Mouse (Mus musculus): ENCODE data around the gene Tfdp1. TPM values are rescaled to one million over a fixed set of nuclear protein-coding genes. Genes with fewer than 3 reads are reported as not detected.

The Tfdp1 gene
- polyA plus RNA-seq, 1 experiment from 2014 or later = 123 TPM

DNA sequence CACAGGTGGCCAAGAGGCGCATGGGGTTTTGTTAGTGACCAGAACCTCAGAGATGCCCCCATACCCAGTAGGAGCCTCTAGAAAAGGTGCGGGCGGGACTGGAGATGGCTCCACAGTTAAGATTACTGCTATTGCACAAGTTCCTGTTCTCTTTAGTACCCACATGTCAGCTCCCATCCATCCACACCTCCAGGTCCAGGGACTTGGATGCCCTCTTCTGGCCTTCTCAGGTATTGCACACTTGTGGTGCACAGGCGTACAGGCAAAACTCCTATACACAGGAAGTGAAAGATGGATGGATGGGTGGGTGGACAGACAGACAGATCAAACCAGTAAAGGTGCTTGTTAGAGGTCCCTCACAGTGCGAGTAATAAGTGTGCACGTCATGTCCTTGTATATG lies 23.3 kb downstream of the Tfdp1 start:
- Histone ChIP-seq H3K9me3 (ENCODE audit: control insufficient read depth, low read length) (no peaks in the 10 kb centered on the region), H3K4me3 (ENCODE audit: low read length) (no peak overlapping the region), H3K4me2 (ENCODE audit: low read depth, low read length) (no peak overlapping the region), H3K27ac (ENCODE audit: low read length) (no peak overlapping the region), H3K27me3 (replicated peaks; ENCODE audit: control insufficient read depth, insufficient read depth, low read length) (no peaks in the 10 kb centered on the region), H3K9ac (ENCODE audit: low read depth, low read length) (no peak overlapping the region), H3K36me3 (ENCODE audit: control insufficient read depth, insufficient read depth, low read length) (peaks cover 37% of the 10 kb centered on the region), H3K4me1 (ENCODE audit: control insufficient read depth, insufficient read depth, low read length) (no peaks in the 10 kb centered on the region)
- 94% methylated on average over 6 of the region's 6 CpGs for WGBS
- ATAC-seq = no peak

DNA sequence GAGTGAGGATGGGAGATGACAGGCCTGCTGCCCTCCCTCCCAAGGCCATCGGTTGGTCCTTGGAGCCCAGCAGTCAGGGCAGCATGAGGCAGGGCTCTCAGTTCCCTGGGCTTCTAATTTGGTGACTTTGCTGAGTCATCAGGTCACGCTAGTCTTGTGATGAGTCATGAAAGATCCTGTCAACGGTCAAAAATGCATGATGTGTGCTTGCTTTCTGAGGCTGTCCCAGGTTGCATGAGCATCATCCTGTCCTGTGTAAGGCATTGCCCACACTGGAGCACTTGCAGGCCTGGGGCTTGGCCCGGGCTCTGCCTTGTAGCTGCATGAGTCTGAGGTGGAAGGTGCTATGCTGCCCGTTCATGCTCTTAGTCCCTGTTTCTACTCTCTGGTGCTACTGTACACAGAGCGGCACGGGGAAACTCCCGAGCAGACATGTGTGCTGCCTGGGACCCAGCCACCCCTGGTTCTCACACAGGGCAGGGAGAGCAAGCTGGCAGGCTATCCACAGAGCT lies 34.7 kb downstream of the Tfdp1 start:
- WGBS = 86% methylated on average over 8 of the region's 8 CpGs
- Histone ChIP-seq H3K27ac (ENCODE audit: low read length) (no peak overlapping the region), H3K4me2 (ENCODE audit: low read depth, low read length) (no peak overlapping the region), H3K4me1 (ENCODE audit: control insufficient read depth, insufficient read depth, low read length) (no peaks in the 10 kb centered on the region), H3K9ac (ENCODE audit: low read depth, low read length) (no peak overlapping the region), H3K4me3 (ENCODE audit: low read length) (no peak overlapping the region), H3K9me3 (ENCODE audit: control insufficient read depth, low read length) (no peaks in the 10 kb centered on the region), H3K27me3 (replicated peaks; ENCODE audit: control insufficient read depth, insufficient read depth, low read length) (no peaks in the 10 kb centered on the region), H3K36me3 (ENCODE audit: control insufficient read depth, insufficient read depth, low read length) (peaks cover 31% of the 10 kb centered on the region)
- ATAC-seq = no peak

DNA sequence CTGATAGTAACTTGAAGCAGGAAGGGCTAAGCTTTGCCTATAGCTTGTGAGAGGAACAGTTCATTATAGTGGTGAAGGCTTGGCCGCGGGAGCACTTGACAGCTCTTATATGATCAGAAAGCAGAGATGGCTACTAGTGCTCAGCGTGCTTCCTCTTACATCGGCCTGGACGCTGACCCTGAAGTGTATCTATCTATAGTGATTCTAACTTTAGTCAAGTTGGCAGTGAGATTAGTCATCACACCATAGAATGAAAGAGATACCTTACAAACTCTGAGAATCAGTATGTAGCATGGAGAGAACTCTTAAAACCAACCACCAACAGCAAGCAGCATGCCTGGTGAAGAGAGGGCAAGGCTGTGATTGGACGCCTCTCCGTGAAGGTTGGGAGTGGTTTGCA lies 43.1 kb downstream of the Tfdp1 start:
- Histone ChIP-seq H3K27me3 (replicated peaks; ENCODE audit: control insufficient read depth, insufficient read depth, low read length) (no peaks in the 10 kb centered on the region), H3K4me3 (ENCODE audit: low read length) (no peak overlapping the region), H3K4me1 (ENCODE audit: control insufficient read depth, insufficient read depth, low read length) (no peaks in the 10 kb centered on the region), H3K9ac (ENCODE audit: low read depth, low read length) (no peak overlapping the region), H3K36me3 (ENCODE audit: control insufficient read depth, insufficient read depth, low read length) (peaks cover 7% of the 10 kb centered on the region; the same call in 1 of the 2 replicates), H3K4me2 (ENCODE audit: low read depth, low read length) (no peak overlapping the region), H3K27ac (ENCODE audit: low read length) (no peak overlapping the region), H3K9me3 (ENCODE audit: control insufficient read depth, low read length) (no peaks in the 10 kb centered on the region)
- WGBS = 86% methylated on average over 7 of the region's 7 CpGs
- ATAC-seq = no peak

DNA sequence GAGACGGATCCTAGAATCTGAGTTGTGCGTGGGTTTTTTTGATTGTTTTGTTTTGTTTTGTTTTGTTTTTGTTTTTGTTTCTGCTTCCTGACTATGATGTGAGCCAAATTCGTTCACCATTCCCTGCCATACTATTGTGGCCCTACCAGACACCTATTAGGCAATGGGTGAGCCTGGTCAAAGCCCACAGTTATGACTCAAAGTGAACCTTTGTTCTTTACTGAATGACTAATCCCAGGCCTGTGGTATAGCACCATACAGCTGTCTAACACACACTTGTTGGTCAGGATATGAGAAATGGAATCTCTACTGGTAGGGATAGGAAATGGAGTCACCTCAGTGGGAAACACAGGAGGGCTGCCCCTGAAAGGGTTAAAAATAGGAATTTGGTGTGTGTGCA lies 44.0 kb downstream of the Tfdp1 start:
- WGBS = 92% methylated on average over 3 of the region's 3 CpGs
- H3K9me3 ChIP-seq (ENCODE audit: control insufficient read depth, low read length) = no peaks in the 10 kb centered on the region
- no peak overlapping the region for H3K4me2 ChIP-seq (ENCODE audit: low read depth, low read length)
- H3K27me3 ChIP-seq (replicated peaks; ENCODE audit: control insufficient read depth, insufficient read depth, low read length) = no peaks in the 10 kb centered on the region
- H3K36me3 ChIP-seq (ENCODE audit: control insufficient read depth, insufficient read depth, low read length) = peaks cover 7% of the 10 kb centered on the region; the same call in 1 of the 2 replicates
- no peak overlapping the region for H3K9ac ChIP-seq (ENCODE audit: low read depth, low read length)
- ATAC-seq = 0 out of 2 replicates have a peak, but pooled peaks have one; percentile 48
- H3K27ac ChIP-seq (ENCODE audit: low read length) = no peak overlapping the region
- no peak overlapping the region for H3K4me3 ChIP-seq (ENCODE audit: low read length)
- no peaks in the 10 kb centered on the region for H3K4me1 ChIP-seq (ENCODE audit: control insufficient read depth, insufficient read depth, low read length)

- no peak for ATAC-seq
- no peaks in the 10 kb centered on the region for H3K4me1 ChIP-seq (ENCODE audit: control insufficient read depth, insufficient read depth, low read length)
- no peak overlapping the region for H3K9ac ChIP-seq (ENCODE audit: low read depth, low read length)
- H3K4me3 ChIP-seq (ENCODE audit: low read length) = no peak overlapping the region
- no peaks in the 10 kb centered on the region for H3K9me3 ChIP-seq (ENCODE audit: control insufficient read depth, low read length)
- no peaks in the 10 kb centered on the region for H3K27me3 ChIP-seq (replicated peaks; ENCODE audit: control insufficient read depth, insufficient read depth, low read length)
- H3K4me2 ChIP-seq (ENCODE audit: low read depth, low read length) = no peak overlapping the region
- peaks cover 7% of the 10 kb centered on the region; the same call in 1 of the 2 replicates for H3K36me3 ChIP-seq (ENCODE audit: control insufficient read depth, insufficient read depth, low read length)
- no peak overlapping the region for H3K27ac ChIP-seq (ENCODE audit: low read length)
- 91% methylated on average over 4 of the region's 4 CpGs for WGBS
Measured at GRCm38 (mm10) chr8:13382999-13383398, 44.4 kb downstream of the Tfdp1 start.

- no peak for ATAC-seq
- WGBS = 71% methylated on average over 13 of the region's 13 CpGs
Measured at GRCm38 (mm10) chr8:13386366-13386765, 47.8 kb downstream of the Tfdp1 start.

DNA sequence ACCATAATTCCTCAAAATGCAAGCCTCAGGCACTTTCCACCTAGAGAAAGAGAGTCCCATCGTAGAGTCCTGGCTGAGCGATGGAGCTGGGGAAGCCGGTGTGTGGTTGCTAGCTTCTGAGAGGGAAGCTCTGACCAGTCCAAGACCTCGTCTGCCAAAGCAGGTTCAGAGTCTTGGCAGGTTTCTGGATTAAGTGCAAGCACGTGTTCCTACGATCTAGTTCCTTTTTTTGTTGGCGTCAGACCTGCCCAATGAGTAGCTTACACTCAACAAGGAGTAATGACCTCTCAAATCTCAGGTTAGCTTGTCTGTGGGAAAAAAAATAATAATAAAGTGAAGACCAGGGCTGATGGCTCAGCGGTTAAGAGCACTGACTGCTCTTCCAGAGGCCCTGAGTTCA lies 49.2 kb downstream of the Tfdp1 start:
- no peaks in the 10 kb centered on the region for H3K4me1 ChIP-seq (ENCODE audit: control insufficient read depth, insufficient read depth, low read length)
- no peak overlapping the region for H3K9ac ChIP-seq (ENCODE audit: low read depth, low read length)
- no peaks in the 10 kb centered on the region for H3K27me3 ChIP-seq (replicated peaks; ENCODE audit: control insufficient read depth, insufficient read depth, low read length)
- H3K4me2 ChIP-seq (ENCODE audit: low read depth, low read length) = no peak overlapping the region
- H3K36me3 ChIP-seq (ENCODE audit: control insufficient read depth, insufficient read depth, low read length) = no peaks in the 10 kb centered on the region
- H3K4me3 ChIP-seq (ENCODE audit: low read length) = no peak overlapping the region
- whole genome bisulfite sequencing = 79% methylated on average over 8 of the region's 8 CpGs
- no peaks in the 10 kb centered on the region for H3K9me3 ChIP-seq (ENCODE audit: control insufficient read depth, low read length)
- ATAC-seq = no peak
- no peak overlapping the region for H3K27ac ChIP-seq (ENCODE audit: low read length)

More at GRCm38 (mm10) chr8:13386366-13386765, 47.8 kb downstream of the Tfdp1 start:
- H3K27me3 ChIP-seq (replicated peaks; ENCODE audit: control insufficient read depth, insufficient read depth, low read length) = no peaks in the 10 kb centered on the region
- H3K4me3 ChIP-seq (ENCODE audit: low read length) = no peak overlapping the region
- H3K4me2 ChIP-seq (ENCODE audit: low read depth, low read length) = no peak overlapping the region
- H3K4me1 ChIP-seq (ENCODE audit: control insufficient read depth, insufficient read depth, low read length) = no peaks in the 10 kb centered on the region
- H3K36me3 ChIP-seq (ENCODE audit: control insufficient read depth, insufficient read depth, low read length) = no peaks in the 10 kb centered on the region
- H3K9me3 ChIP-seq (ENCODE audit: control insufficient read depth, low read length) = no peaks in the 10 kb centered on the region
- H3K9ac ChIP-seq (ENCODE audit: low read depth, low read length) = no peak overlapping the region
- no peak overlapping the region for H3K27ac ChIP-seq (ENCODE audit: low read length)

DNA sequence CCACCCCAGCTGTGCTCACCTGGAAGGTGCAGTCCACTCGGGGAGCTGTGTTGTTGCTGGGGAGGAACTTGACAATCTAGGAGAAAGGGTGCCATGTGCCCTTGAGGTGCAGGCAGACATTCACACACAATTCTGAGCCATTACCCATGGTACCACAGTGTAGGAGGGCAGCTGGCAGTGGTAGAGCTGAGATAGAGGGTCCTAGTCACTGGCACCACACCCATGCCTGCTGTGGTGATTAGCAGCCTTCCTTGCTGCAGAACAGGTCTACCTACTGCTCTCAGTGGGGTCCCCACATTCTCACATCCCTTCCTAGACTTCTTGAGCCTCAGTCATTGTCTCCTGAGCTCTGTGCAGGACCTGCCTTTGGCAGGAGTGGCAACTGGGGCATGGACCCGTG lies 50.2 kb downstream of the Tfdp1 start:
- WGBS = 47% methylated on average over 2 of the region's 2 CpGs
- no peak overlapping the region for H3K9ac ChIP-seq (ENCODE audit: low read depth, low read length)
- no peaks in the 10 kb centered on the region for H3K36me3 ChIP-seq (ENCODE audit: control insufficient read depth, insufficient read depth, low read length)
- ATAC-seq = no peak
- no peak overlapping the region for H3K4me3 ChIP-seq (ENCODE audit: low read length)
- H3K27me3 ChIP-seq (replicated peaks; ENCODE audit: control insufficient read depth, insufficient read depth, low read length) = no peaks in the 10 kb centered on the region
- no peaks in the 10 kb centered on the region for H3K4me1 ChIP-seq (ENCODE audit: control insufficient read depth, insufficient read depth, low read length)
- no peak overlapping the region for H3K4me2 ChIP-seq (ENCODE audit: low read depth, low read length)
- H3K27ac ChIP-seq (ENCODE audit: low read length) = no peak overlapping the region
- no peaks in the 10 kb centered on the region for H3K9me3 ChIP-seq (ENCODE audit: control insufficient read depth, low read length)

DNA sequence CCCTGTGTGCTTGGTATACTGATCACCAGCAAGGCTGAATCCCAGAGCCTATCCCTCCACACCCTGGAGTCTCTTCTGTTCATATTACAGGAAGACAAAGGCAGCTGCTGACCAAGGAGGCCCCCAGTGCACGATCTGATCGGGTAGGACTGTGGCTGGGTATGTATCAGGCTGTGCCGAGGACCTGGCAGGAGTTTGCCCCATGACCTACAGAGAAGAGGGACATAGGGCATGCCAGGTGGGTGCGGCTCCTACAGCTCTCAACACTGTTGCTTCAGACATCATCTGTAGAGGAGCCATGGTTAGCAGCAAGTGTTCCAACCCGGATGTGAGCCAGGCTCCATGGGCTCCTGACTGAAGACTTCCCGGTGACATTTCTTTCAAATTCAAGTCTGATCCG lies 55.3 kb downstream of the Tfdp1 start:
- H3K4me2 ChIP-seq (ENCODE audit: low read depth, low read length) = no peak overlapping the region
- 89% methylated on average over 7 of the region's 7 CpGs for WGBS
- H3K4me1 ChIP-seq (ENCODE audit: control insufficient read depth, insufficient read depth, low read length) = no peaks in the 10 kb centered on the region
- H3K36me3 ChIP-seq (ENCODE audit: control insufficient read depth, insufficient read depth, low read length) = no peaks in the 10 kb centered on the region
- no peak for ATAC-seq
- H3K4me3 ChIP-seq (ENCODE audit: low read length) = no peak overlapping the region
- no peak overlapping the region for H3K9ac ChIP-seq (ENCODE audit: low read depth, low read length)
- no peaks in the 10 kb centered on the region for H3K9me3 ChIP-seq (ENCODE audit: control insufficient read depth, low read length)
- no peaks in the 10 kb centered on the region for H3K27me3 ChIP-seq (replicated peaks; ENCODE audit: control insufficient read depth, insufficient read depth, low read length)
- no peak overlapping the region for H3K27ac ChIP-seq (ENCODE audit: low read length)

DNA sequence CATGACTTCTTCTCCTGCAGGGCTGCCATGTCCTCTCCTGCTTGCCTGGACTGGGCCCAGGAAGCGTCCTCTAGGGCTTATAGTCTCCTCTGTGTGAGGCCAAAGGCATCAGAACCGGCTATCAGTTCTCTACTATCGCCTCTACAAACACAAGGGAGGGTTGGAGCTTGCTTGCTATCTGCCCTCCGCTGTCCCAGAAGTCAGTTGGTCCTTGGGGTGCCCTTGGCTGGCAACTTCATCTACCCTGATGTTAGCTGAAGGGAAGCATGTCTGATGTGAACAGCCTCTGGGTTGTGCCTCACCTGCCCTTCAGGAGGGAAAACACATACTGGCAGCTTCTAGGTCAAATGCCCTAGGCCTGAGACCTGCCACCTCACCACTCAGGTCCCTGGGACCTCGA lies 58.2 kb downstream of the Tfdp1 start, which contains the start of gene Atp4b:
TSS of gene Atp4b (minus strand) at position 101 of the 400 bp plus-strand sequence.
- Histone ChIP-seq H3K4me1 (ENCODE audit: control insufficient read depth, insufficient read depth, low read length) (no peaks in the 10 kb centered on the region), H3K4me2 (ENCODE audit: low read depth, low read length) (no peak within 1 kb of the TSS), H3K27ac (ENCODE audit: low read length) (no peak within 1 kb of the TSS), H3K9me3 (ENCODE audit: control insufficient read depth, low read length) (no peaks in the 10 kb centered on the region), H3K36me3 (ENCODE audit: control insufficient read depth, insufficient read depth, low read length) (no peaks in the 10 kb centered on the region), H3K9ac (ENCODE audit: low read depth, low read length) (no peak within 1 kb of the TSS), H3K4me3 (ENCODE audit: low read length) (no peak within 1 kb of the TSS), H3K27me3 (replicated peaks; ENCODE audit: control insufficient read depth, insufficient read depth, low read length) (no peaks in the 10 kb centered on the region)
- ATAC-seq = no peak
- 76% methylated on average over 5 of the region's 5 CpGs for WGBS

All from intestine, embryonic 16.5 days (tissue).